Mouse (Mus musculus): ENCODE results near the gene Smim4.

GRCm38 (mm10) chr14:31173537-31173936 lies 44.8 kb upstream of the Smim4 start:
- TF ChIP-seq GATA1 (IDR thresholded peaks at IDR 0.05; ENCODE audit: borderline replicate concordance, low read length) (no peak), FLI1 (IDR thresholded peaks at IDR 0.05; ENCODE audit: low read length) (no peak)

All from megakaryocyte, embryonic 14.5 days (primary cell).